Mouse (Mus musculus): ENCODE results near the gene Nudt15.
"Not testable (repeated sequence)": the region's sequence is repeated elsewhere in the genome, so short reads cannot be mapped to it uniquely, and the experiment has no call there.

The Nudt15 gene

GRCm38 (mm10) chr14:73548051-73548450 is at the start of gene Nudt15:
Gene Nudt15 (minus strand): TSS chr14:73548242.
- no peak for DNase-seq (ENCODE audit: low spot score in 2 of 2)

- no peak for DNase-seq (ENCODE audit: low spot score in 2 of 2)
These were observed 44.1 kb upstream of the Nudt15 start for GRCm38 (mm10) chr14:73592166-73592565.

- no peak for DNase-seq (ENCODE audit: low spot score in 2 of 2)
These were observed 40.0 kb upstream of the Nudt15 start for GRCm38 (mm10) chr14:73588080-73588479.

- DNase-seq (ENCODE audit: low spot score in 2 of 2): no peak
These were observed 28.3 kb upstream of the Nudt15 start for GRCm38 (mm10) chr14:73576336-73576735.

- no peak for DNase-seq (ENCODE audit: low spot score in 2 of 2)
These were observed 26.0 kb upstream of the Nudt15 start for GRCm38 (mm10) chr14:73574053-73574452.

GRCm38 (mm10) chr14:73571143-73571542 is 23.1 kb upstream of the Nudt15 start:
- no peak for DNase-seq (ENCODE audit: low spot score in 2 of 2)

- not testable (repeated sequence) for DNase-seq (ENCODE audit: low spot score in 2 of 2)
These were observed 21.8 kb upstream of the Nudt15 start for GRCm38 (mm10) chr14:73569831-73570230.

DNA sequence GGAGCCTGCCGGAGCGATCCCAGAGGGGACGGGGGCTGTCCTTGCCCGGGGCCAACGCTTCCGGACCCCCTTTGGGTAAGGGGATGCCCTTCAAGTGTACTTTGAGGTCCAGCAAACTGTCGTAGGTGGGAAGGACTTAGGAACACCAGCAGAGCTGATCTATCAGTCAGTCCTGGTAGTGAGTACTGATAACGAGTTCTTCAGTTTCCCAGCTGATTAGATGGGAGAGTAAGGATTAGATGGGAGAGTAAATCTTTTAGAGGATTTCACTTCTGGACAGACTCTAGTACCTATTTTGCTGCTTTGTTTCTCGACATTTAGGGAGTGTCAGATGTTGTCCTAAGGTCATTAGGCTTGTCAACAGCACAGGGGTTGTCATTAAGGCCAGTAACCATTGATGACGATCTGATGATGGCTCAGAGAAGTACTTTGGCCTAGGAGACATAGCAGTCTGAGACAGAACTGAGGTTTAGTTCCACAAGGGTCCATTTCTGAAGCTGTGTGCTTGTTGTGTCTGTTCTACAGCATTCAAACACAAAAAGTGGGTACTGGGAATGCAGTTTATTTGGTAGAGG is 5.2 kb upstream of the Nudt15 start:
- no peak for DNase-seq (ENCODE audit: low spot score in 2 of 2)

DNA sequence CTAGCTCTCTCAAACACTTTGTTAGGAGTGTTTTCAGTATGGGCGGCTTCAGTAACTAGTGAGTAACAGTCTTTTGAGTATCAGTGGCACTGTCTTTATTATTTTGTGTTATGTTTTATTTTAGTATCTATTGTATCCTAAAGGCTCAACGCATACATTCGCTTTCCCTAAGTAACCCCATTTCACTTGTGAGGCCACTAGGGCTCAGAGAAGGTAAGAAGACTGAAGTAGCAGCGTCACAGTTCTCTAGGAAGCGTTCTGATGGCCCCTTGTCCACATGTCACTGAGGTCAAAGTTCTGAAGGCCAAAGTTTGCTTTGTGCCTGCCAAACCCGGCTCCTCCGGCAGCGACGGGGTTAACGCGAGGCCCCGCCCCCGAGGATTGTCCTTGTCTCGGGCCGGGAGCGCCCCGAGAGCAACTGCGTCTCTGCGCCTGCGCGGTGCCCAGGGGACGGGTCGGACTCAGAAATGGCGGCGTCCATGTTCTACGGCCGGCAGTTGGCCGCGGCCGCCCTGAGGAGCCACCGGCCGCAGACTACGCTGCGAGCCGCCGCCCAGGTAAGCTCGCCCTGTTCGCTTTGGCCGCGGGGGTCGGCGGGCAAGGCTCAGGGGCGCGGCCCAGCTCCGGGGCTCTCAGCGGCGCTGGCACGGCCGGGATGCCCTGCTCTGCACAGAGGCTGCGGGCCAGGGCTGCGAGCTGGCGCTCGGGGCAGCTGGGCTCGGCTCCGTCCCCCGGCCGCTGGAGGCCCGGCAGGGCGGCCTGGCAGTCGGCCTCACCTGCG is 4.5 kb upstream of the Nudt15 start:
- DNase-seq (ENCODE audit: low spot score in 2 of 2): peak; percentile 85 to 91

DNA sequence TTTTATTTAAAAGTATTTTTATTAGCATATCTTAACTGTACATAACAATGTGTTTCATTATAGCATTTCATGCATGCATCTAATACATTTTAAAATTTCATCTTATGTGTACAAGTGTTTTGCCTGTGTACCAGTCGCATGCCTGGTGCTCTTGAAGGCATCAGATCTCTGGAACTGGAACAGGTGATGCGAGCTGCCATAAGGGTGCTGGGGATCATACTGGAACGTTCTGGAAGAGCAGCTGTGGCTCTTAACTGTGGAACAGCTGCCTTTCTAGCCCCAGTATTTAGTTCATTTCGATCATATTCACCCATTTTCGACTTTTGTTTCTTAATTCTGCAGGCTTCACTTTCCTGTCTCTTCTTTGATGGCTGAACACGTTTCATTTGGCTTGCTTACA is 3.1 kb upstream of the Nudt15 start:
- DNase-seq (ENCODE audit: low spot score in 2 of 2): no peak

DNA sequence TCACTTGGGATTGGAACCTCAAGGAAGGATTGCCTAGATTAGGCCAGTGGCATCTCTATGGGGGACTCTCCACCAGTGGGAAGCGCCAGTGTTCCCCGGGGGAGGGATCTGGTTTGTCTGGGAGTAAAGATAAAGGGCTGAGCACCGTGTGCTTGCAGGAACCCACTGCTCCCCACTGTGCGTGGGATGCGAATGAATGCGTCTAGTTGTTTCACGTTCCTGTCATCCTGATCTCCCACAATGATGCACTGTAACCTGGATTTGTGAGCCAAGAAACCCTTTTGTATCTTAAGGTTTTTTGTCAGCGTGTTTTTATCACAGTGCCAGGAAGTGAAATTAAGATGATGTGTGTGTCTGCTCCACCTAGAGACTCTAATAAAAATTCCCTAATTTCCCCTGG is 2.7 kb upstream of the Nudt15 start:
- no peak for DNase-seq (ENCODE audit: low spot score in 2 of 2)

DNA sequence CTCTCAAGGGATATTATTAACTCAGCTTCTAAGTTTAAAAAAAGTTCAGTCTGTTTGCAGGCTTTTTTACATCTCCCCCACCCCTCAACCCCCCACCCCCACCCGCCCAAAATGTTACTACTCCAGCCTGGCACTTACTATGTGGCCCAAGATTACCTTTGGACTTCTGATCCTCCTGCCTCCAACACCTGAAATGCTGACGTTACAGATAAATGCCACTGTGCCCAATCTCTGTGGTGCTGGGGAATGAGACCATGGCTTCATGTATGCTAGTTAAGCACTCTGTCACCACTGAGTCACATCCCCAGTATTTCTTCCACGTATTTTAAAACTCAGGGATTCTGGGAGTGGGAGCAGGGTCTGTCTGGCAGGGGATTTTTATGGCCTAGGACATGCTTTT is 2.2 kb upstream of the Nudt15 start:
- DNase-seq (ENCODE audit: low spot score in 2 of 2): no peak

- DNase-seq (ENCODE audit: low spot score in 2 of 2): no peak
These were observed 1.0 kb downstream of the Nudt15 start for GRCm38 (mm10) chr14:73547034-73547433.

DNA sequence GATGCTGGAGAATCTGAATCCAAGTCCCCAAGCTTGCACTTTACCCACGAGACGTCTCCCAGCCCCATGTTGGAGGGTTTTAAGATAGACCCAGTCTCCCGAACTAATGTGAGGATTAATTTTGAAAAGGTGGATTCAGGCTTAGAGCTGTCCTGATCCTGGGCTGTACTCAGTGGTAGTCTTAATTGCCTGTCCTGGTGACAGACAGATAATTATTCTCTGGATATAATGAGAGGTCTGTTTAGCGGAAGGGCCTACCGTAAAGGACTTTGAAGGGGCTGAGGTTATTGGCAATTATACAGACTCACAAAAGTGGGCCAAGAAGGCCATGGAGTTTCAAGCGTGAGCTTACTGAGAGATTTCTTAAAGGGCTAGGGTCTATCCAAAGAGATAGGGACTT is 4.3 kb downstream of the Nudt15 start:
- DNase-seq (ENCODE audit: low spot score in 2 of 2): no peak

DNA sequence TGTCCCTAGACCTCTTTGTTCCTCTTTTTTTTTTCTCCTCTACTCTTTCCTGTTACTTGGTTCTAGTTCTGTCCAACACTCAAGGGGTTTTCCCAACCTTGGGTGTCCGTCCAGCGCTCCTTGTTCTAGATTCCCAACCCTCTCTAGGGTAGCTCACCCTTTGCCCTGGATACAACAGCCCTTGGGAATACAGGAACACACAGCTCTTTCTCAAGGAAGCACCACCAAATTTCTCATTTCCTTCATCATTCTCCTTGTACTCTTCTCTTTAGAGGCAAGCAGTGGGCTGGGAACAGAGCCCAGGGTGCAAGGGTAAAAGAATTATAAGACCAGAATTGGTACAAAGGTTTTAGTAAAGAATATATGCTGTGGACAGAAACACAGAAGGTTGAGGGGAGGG is 12.4 kb downstream of the Nudt15 start:
- DNase-seq (ENCODE audit: low spot score in 2 of 2): no peak

DNA sequence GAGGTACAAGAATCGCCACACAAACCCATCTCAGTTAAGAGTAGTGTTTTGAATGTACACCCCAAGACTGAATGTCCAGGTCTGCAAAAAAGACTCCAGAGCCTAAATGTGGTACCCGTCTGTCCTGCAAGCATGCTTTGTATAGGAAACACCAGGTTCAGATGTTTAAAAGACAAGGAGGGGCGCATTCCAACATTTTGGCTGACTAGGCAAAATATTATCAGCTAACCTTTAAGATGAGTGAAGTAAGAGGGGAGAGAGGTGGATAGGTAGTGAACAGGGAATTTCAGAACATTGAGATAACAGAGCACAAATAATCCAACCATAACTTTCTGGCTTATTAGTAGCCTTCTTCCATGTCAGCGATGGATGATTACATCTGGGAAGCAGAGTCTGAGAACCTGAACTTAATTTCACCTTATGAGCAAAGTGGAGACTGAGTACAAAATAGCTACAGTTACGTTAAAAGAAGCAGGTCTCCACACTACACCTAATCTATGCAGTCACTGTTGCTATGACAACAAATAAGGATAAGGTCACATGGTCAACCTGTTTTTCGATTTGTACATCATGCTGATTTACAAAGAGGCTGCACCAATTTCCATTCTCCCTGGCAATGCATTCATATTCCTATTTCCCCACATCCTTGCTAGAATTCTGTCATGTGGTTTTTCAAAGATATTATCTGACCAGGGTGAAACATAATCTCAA is 14.1 kb downstream of the Nudt15 start:
- no peak for DNase-seq (ENCODE audit: low spot score in 2 of 2)

- not testable (repeated sequence) for DNase-seq (ENCODE audit: low spot score in 2 of 2)
These were observed 19.4 kb downstream of the Nudt15 start for GRCm38 (mm10) chr14:73528661-73529060.

GRCm38 (mm10) chr14:73524766-73525448 is 23.1 kb downstream of the Nudt15 start, which contains the start of gene Sucla2:
Gene Sucla2 (plus strand): TSS chr14:73525319.
- peak; percentile 91 to 93 for DNase-seq (ENCODE audit: low spot score in 2 of 2)

GRCm38 (mm10) chr14:73524136-73524535 is 23.9 kb downstream of the Nudt15 start:
- DNase-seq (ENCODE audit: low spot score in 2 of 2): no peak

DNA sequence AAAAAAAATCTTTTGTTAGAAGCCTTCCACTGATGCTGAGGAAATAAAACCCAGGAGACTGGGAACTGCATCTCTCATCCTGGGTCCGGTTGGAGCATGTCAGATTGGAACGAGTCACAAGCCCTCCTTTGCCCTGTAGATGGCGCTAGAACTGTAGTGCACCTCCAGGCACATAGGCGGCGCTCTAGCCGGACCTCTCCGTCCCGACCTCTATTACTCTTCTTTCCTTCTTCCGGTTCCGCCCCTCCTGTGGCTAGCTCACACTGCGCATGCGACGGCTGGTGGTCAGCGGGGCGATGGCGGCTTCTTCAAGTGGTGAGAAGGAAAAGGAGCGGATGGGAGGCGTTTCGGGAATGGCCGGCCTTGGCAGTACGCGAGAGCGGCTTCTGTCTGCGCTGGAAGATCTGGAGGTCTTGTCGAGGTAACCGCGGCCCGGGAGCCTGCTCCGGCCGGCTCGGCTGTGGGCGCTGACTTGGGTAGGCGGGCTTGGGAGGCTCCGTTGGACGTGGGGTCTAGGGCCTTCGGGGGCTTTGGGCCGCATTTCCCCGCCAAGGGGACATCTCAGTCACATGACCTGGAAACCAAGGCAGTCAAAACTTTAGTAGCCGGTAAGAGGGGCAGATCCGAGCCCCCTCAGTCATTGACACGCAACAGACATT is 38.1 kb downstream of the Nudt15 start, which contains the start of gene Med4:
Med4 (plus strand) TSS at position 261 of the 659 bp plus-strand sequence.
- peak; percentile 89 to 93 for DNase-seq (ENCODE audit: low spot score in 2 of 2)

- no peak for DNase-seq (ENCODE audit: low spot score in 2 of 2)
These were observed 39.2 kb downstream of the Nudt15 start for GRCm38 (mm10) chr14:73508630-73509395.

All from frontal cortex, postnatal 14 days (tissue).